Mouse (Mus musculus): ENCODE data around the gene Serping1. TPM values are rescaled to one million over a fixed set of nuclear protein-coding genes. Genes with fewer than 3 reads are reported as not detected.

Gene Serping1
- polyA plus RNA-seq, 1 experiment: 29.7 TPM

GRCm38 (mm10) chr2:84742451-84743283, 32.6 kb downstream of the Serping1 start:
- peak overlapping the region; percentile 21 for H3K4me3 ChIP-seq (replicated peaks; ENCODE audit: control insufficient read depth, low read depth, low read length)
- no peak overlapping the region for H3K27ac ChIP-seq (ENCODE audit: control insufficient read depth, insufficient read depth, low read depth, low read length, poor library complexity)
- H3K4me1 ChIP-seq (ENCODE audit: control insufficient read depth, insufficient read depth, low read length): peaks cover 3% of the 10 kb centered on the region
- TF ChIP-seq POLR2A (IDR thresholded peaks at IDR 0.05; ENCODE audit: borderline replicate concordance, control insufficient read depth, low read depth, low read length): no peak; the same call in 1 of the 2 replicates
- TF ChIP-seq CTCF (IDR thresholded peaks at IDR 0.05; ENCODE audit: control insufficient read depth, insufficient read depth, low read length): no peak
- WGBS: 8% methylated on average over 26 of the region's 26 CpGs

DNA sequence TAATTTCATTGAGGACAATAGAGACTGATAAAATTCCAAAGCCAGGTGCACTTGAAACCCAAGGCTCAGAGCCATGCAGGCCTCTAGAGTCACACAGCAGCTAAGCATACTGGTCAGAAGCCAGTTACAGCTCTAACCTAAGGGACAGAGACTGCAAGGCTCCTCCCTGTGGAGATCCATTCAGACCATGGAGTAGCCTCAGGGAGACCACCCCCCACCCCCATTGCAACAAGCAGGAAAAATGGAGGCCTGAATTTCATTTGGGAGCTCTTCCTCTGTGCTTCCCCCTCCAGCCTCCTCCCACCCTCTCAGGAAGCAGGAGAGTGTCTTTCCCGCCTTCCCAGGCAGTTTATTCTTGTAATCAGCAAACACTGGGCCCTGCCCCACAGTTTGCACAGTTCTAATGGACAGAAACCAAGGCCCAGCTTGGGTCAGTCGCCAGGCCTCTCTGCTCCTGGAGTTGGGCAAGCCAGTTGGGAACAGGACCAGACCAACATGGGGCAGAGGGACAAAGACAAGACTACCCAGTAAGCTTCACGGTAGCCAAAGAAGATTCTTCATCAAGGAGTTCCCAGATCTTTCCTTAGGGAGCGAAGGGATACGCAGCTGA, 33.3 kb downstream of the Serping1 start:
- Histone ChIP-seq H3K27ac (ENCODE audit: control insufficient read depth, insufficient read depth, low read depth, low read length, poor library complexity) (no peak overlapping the region), H3K4me1 (ENCODE audit: control insufficient read depth, insufficient read depth, low read length) (peaks cover 3% of the 10 kb centered on the region), H3K4me3 (replicated peaks; ENCODE audit: control insufficient read depth, low read depth, low read length) (no peak overlapping the region)
- TF ChIP-seq POLR2A (IDR thresholded peaks at IDR 0.05; ENCODE audit: borderline replicate concordance, control insufficient read depth, low read depth, low read length): no peak
- WGBS: 78% methylated on average over 5 of the region's 5 CpGs

DNA sequence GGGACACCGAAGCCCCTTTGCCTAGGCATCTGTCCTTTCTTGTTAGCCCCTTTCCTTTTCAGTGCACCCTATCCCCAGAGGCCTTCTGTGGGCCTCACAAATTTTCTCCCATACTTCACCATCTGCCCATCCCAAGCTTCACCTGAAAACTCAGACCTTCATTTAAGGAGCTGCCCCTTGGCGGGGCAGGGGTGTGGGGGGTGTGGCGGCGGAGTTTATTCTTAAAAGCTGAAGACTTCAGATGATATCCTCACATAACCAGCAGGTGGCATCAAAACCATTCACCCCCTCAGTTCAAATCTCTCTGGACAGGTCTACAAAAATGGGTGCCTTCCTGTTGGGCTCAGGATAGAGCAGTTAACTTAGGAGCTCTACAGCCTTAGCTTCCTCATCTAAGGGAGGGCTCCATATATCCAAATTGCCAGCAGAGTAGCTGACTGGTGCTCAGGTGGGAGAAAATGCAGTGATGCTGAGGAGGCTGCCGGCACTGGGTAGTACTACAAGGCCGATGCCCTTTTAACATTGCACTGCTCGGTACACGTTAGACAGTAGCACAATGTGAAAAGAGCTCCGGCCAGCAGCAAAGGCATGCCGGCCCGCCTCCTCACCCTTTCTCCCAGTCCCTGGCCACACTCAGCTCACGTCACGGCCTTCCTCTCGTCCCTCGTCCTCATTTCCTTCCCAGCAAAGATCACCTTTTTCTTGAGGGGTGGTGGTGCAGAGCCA, 34.5 kb downstream of the Serping1 start:
- 82% methylated on average over 15 of the region's 15 CpGs for WGBS
- Histone ChIP-seq H3K4me1 (ENCODE audit: control insufficient read depth, insufficient read depth, low read length) (peaks cover 3% of the 10 kb centered on the region), H3K27ac (ENCODE audit: control insufficient read depth, insufficient read depth, low read depth, low read length, poor library complexity) (no peak overlapping the region), H3K4me3 (replicated peaks; ENCODE audit: control insufficient read depth, low read depth, low read length) (no peak overlapping the region)
- TF ChIP-seq POLR2A (IDR thresholded peaks at IDR 0.05; ENCODE audit: borderline replicate concordance, control insufficient read depth, low read depth, low read length) (no peak), CTCF (IDR thresholded peaks at IDR 0.05; ENCODE audit: control insufficient read depth, insufficient read depth, low read length) (no peak)

GRCm38 (mm10) chr2:84738271-84738911, 36.9 kb downstream of the Serping1 start:
- Histone ChIP-seq H3K4me1 (ENCODE audit: control insufficient read depth, insufficient read depth, low read length) (peaks cover 3% of the 10 kb centered on the region), H3K4me3 (replicated peaks; ENCODE audit: control insufficient read depth, low read depth, low read length) (no peak overlapping the region), H3K27ac (ENCODE audit: control insufficient read depth, insufficient read depth, low read depth, low read length, poor library complexity) (no peak overlapping the region)
- 9% methylated on average over 12 of the region's 12 CpGs for WGBS
- TF ChIP-seq POLR2A (IDR thresholded peaks at IDR 0.05; ENCODE audit: borderline replicate concordance, control insufficient read depth, low read depth, low read length) (no peak), CTCF (IDR thresholded peaks at IDR 0.05; ENCODE audit: control insufficient read depth, insufficient read depth, low read length) (0 out of 2 replicates have a peak, but pooled peaks have one; percentile 30)

- Histone ChIP-seq H3K4me1 (ENCODE audit: control insufficient read depth, insufficient read depth, low read length) (peaks cover 2% of the 10 kb centered on the region; the same call in 1 of the 2 replicates), H3K4me3 (replicated peaks; ENCODE audit: control insufficient read depth, low read depth, low read length) (peak overlapping the region; percentile 36), H3K27ac (ENCODE audit: control insufficient read depth, insufficient read depth, low read depth, low read length, poor library complexity) (no peak overlapping the region; the same call in 1 of the 2 replicates)
- 19% methylated on average over 8 of the region's 8 CpGs for WGBS
- TF ChIP-seq CTCF (IDR thresholded peaks at IDR 0.05; ENCODE audit: control insufficient read depth, insufficient read depth, low read length) (0 out of 2 replicates have a peak, but pooled peaks have one; percentile 9), POLR2A (IDR thresholded peaks at IDR 0.05; ENCODE audit: borderline replicate concordance, control insufficient read depth, low read depth, low read length) (no peak)
These were observed 37.8 kb downstream of the Serping1 start for GRCm38 (mm10) chr2:84737451-84737925.

GRCm38 (mm10) chr2:84736312-84737161, 38.7 kb downstream of the Serping1 start:
- peak overlapping the region; percentile 75 for H3K27ac ChIP-seq (ENCODE audit: control insufficient read depth, insufficient read depth, low read depth, low read length, poor library complexity)
- TF ChIP-seq POLR2A (IDR thresholded peaks at IDR 0.05; ENCODE audit: borderline replicate concordance, control insufficient read depth, low read depth, low read length) (no peak), CTCF (IDR thresholded peaks at IDR 0.05; ENCODE audit: control insufficient read depth, insufficient read depth, low read length) (no peak)
- H3K4me3 ChIP-seq (replicated peaks; ENCODE audit: control insufficient read depth, low read depth, low read length): peak overlapping the region; percentile 57
- peaks cover 2% of the 10 kb centered on the region; the same call in 1 of the 2 replicates for H3K4me1 ChIP-seq (ENCODE audit: control insufficient read depth, insufficient read depth, low read length)
- WGBS: 16% methylated on average over 27 of the region's 27 CpGs

GRCm38 (mm10) chr2:84735346-84735920, 39.8 kb downstream of the Serping1 start:
- Histone ChIP-seq H3K4me1 (ENCODE audit: control insufficient read depth, insufficient read depth, low read length) (peaks cover 2% of the 10 kb centered on the region; the same call in 1 of the 2 replicates), H3K4me3 (replicated peaks; ENCODE audit: control insufficient read depth, low read depth, low read length) (peak overlapping the region; percentile 82), H3K27ac (ENCODE audit: control insufficient read depth, insufficient read depth, low read depth, low read length, poor library complexity) (peak overlapping the region; percentile 88)
- TF ChIP-seq CTCF (IDR thresholded peaks at IDR 0.05; ENCODE audit: control insufficient read depth, insufficient read depth, low read length): no peak
- TF ChIP-seq POLR2A (IDR thresholded peaks at IDR 0.05; ENCODE audit: borderline replicate concordance, control insufficient read depth, low read depth, low read length): peak; percentile 77
- 14% methylated on average over 7 of the region's 7 CpGs for WGBS

All from bone marrow, adult 2 months (tissue).